Mouse (Mus musculus): ENCODE data around the gene Gm20388.

DNA sequence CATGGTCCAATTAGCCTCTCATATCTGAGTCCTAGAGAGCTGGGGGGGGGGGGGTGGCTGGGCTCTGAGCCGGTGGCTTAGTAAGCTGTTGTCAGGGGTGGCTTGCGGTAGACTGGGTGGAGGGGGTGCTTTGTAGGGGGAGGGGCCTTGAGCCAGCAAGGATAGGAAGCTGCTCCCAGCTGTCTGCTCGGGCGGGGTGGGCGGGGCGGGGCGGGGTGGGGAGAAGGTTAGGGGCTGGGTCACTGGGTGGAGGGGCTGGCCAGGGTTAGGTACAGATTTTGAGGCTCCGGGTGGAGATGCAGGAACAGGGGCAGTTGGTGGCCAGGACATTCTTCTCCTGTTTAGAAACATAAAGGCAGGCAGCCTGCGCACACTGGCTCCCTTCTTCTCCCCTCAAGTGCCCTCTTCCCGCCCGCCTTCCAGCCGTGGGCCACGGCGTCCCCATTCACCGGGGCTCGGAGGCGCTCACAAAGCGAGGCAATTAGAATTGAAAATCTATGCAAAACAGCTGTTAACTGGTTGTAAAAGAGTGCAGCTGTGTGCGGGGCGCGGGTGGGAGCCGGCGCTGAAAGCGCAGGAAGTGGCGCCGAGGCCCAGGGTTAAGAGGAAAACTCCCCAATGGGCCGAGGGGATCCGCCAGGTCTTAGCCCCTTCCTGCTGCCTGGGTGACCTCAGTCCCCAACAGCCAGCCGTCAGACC is 622.0 kb downstream of the Gm20388 start:
- TF ChIP-seq CTCF (IDR thresholded peaks at IDR 0.05; ENCODE audit: insufficient read depth, low read depth, low read length) (no peak), POLR2A (IDR thresholded peaks at IDR 0.05; ENCODE audit: insufficient read depth, low read depth, low read length) (no peak)

Measured in olfactory bulb, adult 2 months (tissue).